Mouse (Mus musculus): ENCODE results near the gene Cers4. TPM values are rescaled to one million over a fixed set of nuclear protein-coding genes. Genes with fewer than 3 reads are reported as not detected.

Cers4 gene
- total RNA-seq, 2 experiments from 2014 or later, result 55.5 to 59.0 TPM

Other genes with a start within 250 kb of the Cers4 start
- 1 to 10 TPM; 8.6 to 8.9 TPM for gene Tgfbr3l, start 244.8 kb upstream of the Cers4 start, total RNA-seq (2021)
- gene Snapc2, start 239.9 kb upstream of the Cers4 start, total RNA-seq (2021), result 10 to 100 TPM; 32.3 to 33.3 TPM
- gene Ctxn1, start 233.8 kb upstream of the Cers4 start, total RNA-seq (2021), result 100 to 1,000 TPM; 508 to 519 TPM
- gene Timm44, start 217.1 kb upstream of the Cers4 start, total RNA-seq (2021), result 10 to 100 TPM; 67.1 to 73.9 TPM
- gene Ccl25, start 167.8 kb upstream of the Cers4 start, total RNA-seq (2021), result 10 to 100 TPM; 22.4 to 24.4 TPM
- gene Elavl1, start 167.6 kb upstream of the Cers4 start, total RNA-seq (2021), result 10 to 100 TPM; 69.0 to 70.5 TPM
- 10 to 100 TPM; 13.9 to 14.7 TPM for gene Zfp958, start 120.1 kb downstream of the Cers4 start, total RNA-seq (2021)